Mouse (Mus musculus) T-cell, adult 2 months (primary cell): ENCODE data around the gene Tbkbp1.
"Not testable (repeated sequence)": the region's sequence is repeated elsewhere in the genome, so short reads cannot be mapped to it uniquely, and the experiment has no call there.

ENCODE experiments used
- DNase-seq: peaks from one replicate; pipeline ENCODE4 v3.0.0; 2022; ENCODE audit warnings: low spot score

Tbkbp1 gene

DNA sequence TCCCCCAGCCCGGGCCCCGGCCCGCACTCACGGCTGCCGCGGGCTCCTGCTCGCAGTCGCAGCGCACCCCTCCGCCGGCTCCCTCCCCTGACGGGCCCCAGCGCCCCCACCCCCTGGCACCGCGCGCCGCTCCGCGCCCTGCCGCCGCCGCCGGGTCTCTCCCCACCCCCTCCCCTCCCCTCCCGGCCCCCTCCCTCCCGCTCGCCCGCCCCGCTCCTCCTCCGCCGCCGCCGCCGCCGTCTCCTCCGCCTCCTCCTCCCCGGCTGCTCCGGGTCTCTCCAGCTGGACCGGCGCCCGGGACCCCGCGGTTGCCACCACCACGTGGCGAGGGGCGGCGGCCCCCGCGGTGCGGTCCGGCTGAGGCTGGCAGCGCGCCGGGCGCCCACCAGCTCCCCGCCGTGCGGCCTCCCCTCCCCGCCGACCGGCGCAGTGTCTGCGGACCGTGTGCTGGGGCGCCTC, at the start of gene Tbkbp1:
TSS of gene Tbkbp1 (minus strand) at position 153 of the 459 bp plus-strand sequence.
- DNase-seq = no peak

DNA sequence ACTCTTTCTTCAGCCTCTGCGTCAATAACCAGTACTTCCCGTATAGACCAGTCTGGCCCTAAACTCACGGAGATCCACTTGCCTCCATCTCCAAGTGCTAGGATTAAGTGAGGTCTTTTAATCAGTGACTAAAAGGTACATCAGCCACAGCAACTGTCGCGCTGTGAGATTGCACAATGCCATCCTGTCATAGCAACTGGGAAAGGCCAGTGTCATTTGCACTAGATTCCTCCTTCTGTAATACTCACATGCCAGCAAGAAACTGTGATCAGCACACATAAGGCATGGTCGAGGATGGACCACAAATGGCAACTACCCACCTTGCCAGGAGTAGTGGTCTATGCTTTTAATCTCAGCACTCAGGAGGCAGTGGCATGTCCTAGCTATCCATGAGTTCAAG, 48.2 kb upstream of the Tbkbp1 start:
- DNase-seq = no peak

DNA sequence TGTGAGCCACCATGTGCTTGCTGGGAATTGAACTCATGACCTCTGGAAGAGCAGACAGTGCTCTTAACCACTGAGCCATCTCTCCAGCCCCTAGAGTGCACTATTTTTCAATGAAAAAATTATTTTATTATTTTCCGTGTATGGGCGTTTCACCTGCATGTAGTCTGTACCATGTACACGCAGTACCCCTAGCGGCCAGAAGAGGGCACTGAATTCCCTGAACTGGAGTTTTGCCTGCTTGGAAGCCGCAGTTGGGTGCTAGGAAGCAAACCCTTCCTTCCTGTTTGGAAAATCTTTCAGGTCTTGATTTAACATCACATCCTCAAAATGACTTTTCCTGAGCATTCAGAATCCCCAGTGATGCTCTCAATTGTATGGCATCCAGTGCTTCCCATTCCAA, 47.3 kb upstream of the Tbkbp1 start:
- DNase-seq = peak; percentile 52

DNA sequence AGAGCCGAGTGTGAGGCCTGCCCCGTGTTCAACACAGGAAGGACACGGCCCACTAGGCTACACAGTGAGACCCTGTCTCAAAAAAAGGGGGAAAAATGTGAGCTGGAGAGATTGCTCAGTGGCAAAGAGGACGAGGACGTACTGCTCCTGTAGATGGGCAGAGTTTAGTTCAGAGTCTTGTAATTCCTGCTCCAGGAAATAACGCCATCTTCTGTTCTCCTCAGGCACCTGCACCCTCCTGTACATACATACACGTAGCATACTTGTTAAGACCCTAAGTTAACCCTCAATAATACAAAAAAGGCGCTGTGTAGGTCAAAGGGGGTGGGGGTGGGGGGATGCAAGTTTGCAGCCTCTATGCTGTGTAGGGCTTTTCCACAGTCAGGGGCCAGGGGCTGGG, 45.7 kb upstream of the Tbkbp1 start:
- no peak for DNase-seq

DNA sequence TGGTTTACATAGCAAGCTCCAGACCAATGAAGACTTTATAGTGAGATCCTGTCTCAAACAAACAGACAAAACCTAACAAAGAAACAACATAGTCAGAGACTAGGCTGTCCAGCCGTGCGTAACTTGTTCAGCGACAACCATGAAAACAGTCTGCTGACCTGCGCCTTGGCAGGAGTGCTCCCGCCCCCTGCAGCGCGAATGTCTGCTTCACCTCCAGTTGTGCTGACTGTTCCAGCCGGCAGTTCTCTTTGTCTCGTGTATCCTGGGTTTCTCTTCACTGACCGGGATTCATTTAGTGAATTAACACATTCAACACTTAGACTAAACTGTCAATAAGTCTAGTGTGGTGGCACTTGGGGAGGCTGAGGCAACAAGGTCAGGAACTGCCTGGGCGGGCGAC, 45.2 kb upstream of the Tbkbp1 start:
- no peak for DNase-seq

DNA sequence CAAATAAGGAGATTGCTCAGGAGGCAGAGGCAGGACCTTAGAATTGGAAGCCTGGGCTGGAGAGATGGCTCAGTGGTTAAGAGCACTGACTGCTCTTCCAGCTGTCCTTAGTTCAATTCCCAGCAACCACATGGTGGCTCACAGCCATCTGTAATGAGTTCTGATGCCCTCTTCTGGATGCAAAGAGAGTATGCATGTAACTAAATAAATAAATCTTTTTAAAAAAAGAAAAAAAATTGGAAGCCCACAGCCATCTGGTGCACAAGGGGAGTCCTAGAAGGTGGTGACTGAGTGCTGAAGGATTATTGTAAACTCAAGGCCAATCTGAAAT, 41.3 kb upstream of the Tbkbp1 start:
- DNase-seq = no peak

DNA sequence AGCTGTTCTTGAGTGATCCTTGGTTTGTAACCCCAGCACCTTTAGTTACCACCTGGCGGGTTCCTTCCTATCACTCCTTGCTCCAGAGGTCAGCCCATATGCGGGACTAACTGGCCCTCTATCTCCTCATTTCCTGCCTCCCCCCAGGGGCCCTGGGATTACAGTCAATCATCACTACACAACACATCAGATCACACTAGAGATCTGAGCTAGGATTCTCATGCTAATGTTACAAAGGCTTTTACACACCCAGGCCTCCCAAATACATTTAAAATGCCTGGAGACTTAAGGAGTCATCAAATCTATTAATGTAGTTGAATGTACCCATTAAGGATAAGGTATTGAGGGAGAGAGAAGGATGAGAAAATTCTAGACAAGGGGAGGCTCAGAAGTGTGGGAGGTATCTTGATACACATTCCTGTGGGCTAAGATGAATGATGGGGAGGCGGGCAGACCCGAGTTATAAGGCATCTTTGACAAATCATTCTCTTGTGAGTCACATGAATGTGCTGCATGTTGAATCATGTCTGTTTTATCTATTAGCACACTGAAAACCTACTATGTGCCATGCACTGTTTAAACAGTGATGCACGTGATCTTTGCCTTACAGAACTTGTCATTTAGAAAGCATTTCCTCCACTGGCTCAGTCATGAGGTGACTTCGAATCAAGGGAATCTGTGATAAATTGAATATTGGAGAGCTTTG, 40.8 kb upstream of the Tbkbp1 start:
- DNase-seq = no peak

DNA sequence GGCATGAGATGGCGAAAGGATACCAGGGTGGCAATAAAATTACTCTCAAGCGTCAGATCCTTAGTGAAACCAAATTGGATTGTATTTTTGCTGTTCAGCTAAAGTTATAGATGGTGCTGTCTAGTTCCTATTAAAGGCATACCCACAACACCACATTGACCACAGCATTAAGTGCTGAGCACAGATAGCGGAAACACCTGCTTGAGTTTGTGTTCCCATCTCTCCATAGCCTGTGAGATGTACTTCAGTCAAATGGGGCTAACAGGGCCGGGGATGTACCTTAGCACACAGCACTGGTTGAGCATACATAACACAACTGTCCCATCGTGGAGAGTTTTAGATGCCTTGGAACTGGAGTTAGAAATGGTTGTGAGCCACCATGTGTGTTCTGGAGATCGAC, 39.7 kb upstream of the Tbkbp1 start:
- no peak for DNase-seq

DNA sequence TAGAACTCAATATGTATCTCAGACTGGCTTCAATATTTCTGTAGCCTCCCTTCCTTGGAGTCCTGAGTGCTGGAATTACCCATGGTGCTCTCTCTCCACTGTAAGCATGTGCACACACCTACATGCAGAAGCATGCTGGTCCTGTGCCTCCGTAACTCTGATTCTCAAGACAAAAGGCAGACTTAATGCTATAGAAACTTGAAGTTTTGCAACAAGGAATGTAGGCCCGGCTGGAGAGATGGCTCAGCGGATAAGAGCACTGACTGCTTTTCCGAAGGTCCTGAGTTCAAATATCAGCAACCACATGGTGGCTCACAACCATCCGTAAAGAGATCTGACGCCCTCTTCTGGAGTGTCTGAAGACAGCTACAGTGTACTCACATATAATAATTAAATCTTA, 38.4 kb upstream of the Tbkbp1 start:
- not testable (repeated sequence) for DNase-seq

DNA sequence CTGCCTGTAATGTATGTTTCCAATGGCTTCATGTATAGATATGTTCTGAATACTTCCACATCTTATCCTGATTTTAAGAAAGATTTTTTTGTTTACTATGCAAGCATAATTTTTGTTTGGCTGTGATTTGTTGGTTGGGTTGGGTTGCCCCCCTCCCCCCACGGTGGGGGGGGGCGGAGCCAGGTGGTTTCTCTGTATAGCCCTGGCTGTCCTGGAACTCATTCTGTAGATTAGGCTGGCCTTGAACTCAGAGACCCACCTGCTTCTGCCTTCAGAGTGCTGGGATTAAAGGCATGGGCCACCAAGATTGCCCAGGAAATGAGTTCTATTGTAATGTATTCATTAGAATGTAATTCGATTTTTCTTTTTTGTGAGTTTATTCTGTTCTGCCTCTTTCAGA, 37.9 kb upstream of the Tbkbp1 start:
- DNase-seq = no peak

DNA sequence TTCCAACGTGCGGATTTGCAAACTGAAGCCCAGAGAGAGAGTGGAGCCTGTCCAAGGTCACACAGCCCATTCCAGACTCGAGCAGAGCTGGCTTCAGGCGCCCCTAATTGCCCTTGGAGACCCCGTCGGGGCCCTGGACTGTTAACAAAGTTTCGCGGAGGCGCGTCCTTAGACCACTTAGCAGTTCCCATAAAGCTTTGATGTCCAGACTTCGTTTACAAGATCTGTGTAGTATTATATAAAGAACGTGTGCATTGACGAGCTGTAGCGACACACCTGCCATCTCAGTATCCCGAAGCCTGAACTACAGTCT, 37.3 kb upstream of the Tbkbp1 start:
- DNase-seq = no peak

DNA sequence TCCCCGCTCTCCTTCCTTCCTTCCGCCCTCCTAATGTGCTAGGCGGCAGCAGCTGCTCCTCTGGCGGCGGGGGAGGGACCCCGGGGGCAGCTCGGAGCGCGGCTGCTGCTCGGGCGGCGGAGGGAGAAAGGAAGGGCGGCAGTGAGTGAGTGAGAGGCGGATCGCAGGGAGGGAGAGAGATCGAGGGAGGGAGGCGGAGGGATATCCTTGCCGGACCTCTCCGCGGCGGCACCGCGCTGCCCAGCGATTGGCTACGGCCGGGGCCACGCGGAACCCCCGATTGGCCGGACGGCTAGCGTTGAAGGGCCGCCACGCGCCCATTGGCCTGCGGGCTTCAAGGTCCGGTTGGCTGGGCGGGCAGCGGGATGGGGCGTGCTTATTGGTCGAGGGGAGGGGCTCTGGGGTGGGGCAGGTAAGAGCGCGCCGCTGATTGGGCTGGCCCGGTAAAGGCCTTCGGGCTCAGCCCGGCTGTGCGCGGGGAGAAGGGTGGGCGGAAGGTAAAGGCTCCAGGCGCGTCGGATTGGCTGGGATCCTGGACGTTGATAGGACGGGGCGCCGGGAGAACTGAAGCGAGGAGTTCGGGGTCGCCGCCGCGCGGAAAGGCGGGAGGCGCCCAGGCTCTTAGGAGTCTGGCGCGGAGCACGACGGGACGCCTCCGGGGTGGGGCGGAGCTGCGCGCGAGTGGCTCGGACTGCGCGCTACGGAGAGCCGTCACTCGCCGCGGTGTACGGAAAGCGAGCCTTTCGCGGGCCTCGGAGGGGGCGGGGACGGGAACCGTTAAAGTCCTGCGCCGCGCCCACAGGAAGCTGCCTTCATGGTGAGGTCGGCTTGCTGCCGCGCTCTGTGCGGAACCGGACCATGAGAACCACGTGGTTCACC, 36.7 kb upstream of the Tbkbp1 start, which contains the start of gene Kpnb1:
TSS of gene Kpnb1 (minus strand) at position 118 of the 879 bp plus-strand sequence.
- peak; percentile 99 for DNase-seq

DNA sequence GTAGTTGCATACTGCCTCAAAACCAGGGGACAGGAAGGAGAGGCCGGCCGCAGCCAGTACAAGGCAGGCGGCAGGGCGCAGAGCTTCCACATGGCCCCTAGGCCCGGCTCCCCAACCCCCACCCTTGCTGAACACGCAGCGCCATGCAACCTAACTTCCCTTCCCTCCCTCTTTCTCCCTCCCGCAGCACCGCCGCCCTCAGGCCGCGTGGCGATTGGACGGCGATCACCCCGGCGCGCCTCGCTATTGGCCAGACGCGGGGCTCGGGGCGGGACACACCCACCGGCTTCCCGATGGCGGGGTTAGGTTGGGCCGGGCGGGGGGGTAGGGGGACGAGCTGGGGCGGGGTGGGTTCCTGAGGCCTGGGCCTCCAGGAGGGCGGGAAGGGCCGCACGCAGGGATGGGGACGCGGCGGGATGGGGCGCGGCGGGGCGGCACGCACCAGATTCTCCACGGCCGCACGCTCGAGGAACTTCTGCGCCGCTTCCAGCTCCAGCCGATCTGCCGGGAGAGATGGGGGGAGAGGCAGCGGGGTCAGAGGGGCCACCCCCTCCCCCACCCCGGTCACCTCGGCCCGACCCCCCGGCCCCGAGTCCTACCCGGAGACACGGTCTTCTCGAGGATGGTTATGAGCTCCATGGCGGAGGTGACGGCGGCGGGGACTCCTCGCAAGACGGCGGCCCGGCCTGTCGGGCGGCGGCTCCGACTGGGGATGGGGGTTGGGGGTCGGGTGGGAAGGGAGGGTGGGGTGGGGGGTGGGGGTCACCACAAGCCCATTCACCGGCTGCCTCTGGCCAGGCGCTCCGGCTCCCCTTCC, 35.9 kb upstream of the Tbkbp1 start:
- DNase-seq = peak; percentile 94

DNA sequence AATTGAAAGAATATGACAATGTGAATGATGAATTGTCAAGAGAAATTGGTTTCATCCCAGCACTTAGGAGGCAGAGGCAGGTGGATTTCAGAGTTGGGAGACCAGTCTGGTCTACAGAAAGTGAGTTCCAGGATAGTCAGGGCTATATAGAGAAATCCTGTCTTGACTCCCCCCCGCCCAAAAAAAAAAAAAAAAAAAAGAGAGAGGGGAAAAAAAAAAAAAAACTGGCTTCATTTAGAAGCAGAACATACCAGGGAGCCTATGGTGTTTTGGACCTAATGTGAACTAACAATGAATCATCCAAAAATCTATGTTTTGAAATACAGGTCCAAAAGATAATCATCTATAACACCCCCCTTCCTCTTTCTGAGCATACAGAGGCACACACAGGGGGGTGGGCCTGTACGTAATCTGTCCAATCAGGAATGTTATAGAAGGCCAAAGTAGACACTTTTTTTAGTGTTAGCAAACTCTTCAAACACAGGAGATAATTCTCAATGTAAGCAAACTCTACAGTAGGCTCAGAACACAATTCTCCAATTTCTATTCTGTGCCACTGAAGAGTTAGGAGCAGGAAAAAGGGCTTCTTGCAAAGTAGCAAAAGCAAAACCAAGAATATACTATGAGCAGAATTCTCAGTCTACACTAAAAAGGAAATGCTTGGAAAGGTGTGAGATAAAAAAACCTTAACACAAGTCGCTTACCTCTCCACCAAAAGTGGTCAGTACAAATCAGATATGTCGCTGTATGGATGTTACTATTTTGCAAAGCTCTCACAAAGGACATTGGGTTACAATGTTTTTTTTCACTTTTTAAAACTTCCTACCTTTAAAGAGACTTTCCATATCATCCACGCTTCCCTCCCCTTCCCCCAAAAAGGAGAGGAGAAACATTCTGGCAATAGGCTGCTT, 34.7 kb upstream of the Tbkbp1 start:
- no peak for DNase-seq

DNA sequence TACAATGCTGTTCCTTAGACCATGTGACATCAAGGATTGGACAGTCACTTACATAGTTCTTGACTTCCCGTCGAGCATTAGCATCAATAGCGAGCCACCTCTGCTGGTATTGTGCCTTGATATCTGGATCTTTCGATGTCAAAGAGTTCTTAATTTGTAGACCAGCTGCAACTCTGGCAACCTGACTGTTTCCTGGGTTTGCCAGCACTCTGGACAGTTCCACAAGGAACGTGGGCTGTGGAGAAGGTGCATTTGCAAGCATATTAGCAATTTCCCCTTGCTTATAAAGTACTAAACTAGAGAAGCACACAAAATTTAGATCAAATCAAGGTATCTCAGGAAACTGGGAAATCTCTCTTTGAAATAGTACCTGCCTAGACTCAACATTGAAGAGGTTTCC, 33.6 kb upstream of the Tbkbp1 start:
- no peak for DNase-seq

DNA sequence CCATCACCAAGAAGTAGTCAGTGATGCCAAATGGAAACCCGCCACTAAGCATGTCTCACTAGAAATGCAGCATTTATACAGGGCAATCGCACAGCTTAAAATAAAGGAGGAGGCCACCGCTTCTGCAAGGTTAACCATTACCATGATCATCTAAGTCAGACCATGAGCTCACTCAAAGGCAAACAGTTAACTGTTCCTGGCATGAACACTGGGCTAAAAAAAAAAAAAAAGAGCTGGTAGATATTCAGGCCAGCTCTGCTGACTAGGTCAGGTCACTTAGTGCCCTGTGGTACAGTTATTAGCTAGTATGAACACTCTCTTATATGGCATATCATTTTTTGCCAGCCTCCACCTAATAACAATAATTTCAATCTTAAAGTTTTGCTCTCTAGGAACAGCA, 31.2 kb upstream of the Tbkbp1 start:
- no peak for DNase-seq

DNA sequence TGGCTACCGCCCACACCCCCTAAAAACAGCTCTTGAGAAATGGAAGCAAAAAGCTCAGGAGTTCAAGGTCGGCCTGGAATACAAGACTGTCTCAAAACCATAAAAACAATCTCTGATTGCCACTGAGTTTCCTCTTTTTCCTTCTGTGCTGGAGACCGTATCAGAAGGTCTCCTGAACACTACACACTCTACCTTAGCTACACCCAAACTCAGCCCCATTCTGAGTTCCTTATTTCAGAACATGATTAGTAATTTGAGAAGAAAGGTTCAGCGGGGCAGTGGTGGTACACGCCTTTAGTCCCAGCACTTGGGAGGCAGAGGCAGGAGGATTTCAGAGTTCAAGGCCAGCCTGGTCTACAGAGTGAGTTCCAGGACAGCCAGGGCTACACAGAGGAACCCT, 29.8 kb upstream of the Tbkbp1 start:
- DNase-seq = no peak

DNA sequence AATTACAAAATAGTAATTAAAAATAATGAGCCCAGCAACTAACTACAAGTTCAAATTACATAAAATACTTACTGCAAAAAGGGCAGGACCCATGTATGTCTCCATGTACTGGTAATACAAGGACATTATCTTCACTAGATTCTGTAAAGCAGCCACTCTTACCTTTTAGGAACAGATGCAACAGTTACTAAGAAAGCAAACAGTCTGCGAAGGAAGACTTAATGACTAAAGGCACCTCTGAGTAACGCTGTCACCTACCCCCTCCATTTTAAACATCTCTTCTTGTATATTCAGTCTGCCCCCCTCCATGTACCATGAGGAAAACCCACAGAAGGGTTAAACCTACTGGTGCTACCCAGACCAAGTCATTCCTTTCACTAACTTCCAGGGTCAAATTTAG, 26.9 kb upstream of the Tbkbp1 start:
- no peak for DNase-seq

DNA sequence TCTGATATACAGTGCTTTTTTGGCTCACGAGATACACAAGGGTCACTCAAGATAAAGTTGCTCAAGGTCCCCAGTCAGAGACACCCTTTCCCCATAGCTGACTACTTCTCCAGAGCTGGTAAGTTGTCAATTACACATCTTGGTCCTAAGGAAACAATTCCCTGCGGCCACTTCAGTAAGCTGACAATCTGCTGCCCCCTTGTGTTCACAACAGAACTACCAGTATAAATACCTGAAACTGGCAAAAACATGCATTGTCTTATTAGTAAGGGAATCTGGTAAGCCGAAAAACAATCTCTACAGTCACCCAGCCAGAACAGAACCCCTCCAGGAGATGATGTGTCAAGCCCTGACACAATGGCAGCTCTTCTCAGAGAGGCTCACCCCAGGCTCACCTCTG, 25.6 kb upstream of the Tbkbp1 start:
- DNase-seq = peak; percentile 31

DNA sequence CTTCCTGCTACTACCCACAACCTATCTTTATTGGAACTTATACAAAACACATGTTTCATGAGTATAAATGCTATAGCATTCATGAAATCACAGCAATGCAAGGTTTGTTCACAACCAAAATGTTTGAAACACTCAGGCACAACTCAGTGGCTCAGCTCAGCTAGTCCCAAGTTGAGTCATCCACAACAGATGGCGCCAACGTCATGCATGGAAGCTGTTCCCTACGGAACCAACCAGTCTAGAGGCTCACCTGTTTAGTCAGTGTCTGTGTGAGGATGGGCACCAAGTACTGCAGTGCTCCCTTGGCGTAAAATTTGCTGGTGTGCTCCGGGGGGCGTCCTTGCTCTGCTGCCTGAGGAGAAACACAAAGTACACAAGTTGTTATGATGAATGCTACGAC, 24.2 kb upstream of the Tbkbp1 start:
- no peak for DNase-seq

DNA sequence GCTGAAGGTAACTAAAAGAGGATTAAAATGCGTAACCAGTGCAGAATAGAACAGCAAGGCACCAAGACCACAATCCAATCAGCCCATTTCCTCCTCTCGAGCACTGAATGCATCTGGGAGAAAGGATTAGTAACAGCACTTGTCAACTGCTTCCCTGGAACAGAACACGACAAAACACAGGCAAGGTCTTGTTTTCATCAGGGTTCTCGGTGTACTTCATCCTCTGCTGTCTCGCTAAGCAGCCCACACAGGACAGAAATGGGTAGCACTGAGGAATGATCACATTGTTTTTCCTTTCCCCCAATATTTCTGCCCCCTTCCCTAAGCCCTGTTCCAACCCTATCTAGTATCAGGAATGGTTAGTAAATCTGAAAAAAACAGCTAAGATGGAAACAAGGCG, 9.0 kb upstream of the Tbkbp1 start:
- DNase-seq = no peak

DNA sequence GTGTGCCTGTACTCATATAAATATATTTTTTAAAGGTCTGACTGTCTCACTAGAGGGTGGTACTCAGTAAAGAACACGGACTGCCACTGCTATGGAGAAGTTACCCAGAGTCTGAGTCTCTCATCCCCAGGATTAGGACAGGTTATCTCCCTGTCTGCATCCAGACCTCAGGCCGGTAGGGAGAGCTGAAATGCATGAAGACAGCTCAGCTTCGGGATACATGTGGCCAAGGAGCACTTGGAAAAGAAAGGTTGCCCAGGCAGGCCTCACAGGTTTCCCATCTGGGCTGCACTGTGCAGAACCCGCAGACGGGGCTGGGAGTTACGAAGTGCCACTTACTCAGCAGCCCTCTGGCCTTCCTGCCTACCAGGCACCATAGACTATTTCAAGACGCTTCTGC, 5.7 kb upstream of the Tbkbp1 start:
- DNase-seq = no peak
